Mouse (Mus musculus) ZHBTc4 (cell line): ENCODE measurements around the gene Rbbp5.
A peak's percentile ranks its signal among the peaks of the same experiment; 100 is the strongest.

Experiments used
- DNase-seq: peaks from one replicate; pipeline ENCODE4 v3.0.0-alpha.2; 2011; ENCODE audit warnings: low read depth, low spot score

The Rbbp5 gene

DNA sequence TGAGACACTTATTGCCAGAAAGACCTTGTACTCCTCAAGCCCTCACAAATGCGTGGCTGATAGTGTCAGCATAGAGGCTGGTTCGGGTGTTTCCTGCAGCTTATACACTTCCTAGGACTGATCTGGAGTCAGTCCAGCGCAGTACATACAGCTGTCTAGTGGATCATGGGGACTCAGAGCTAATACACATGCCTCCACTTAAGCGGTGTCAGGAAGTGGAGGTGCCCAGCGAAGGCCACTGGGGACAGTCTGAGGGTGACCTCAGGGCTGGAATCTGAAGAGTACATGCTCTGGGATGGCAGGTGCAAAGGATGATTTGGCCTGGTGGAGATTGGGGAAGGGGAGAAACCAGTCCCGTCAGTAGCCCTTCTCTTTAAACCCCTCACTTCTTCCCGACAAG lies 63.5 kb downstream of the Rbbp5 start:
- no peak for DNase-seq

- peak; percentile 95 for DNase-seq
Observed at GRCm38 (mm10) chr1:132541171-132541823, 64.1 kb downstream of the Rbbp5 start.

GRCm38 (mm10) chr1:132541824-132542599 lies 64.8 kb downstream of the Rbbp5 start:
- no peak for DNase-seq

DNA sequence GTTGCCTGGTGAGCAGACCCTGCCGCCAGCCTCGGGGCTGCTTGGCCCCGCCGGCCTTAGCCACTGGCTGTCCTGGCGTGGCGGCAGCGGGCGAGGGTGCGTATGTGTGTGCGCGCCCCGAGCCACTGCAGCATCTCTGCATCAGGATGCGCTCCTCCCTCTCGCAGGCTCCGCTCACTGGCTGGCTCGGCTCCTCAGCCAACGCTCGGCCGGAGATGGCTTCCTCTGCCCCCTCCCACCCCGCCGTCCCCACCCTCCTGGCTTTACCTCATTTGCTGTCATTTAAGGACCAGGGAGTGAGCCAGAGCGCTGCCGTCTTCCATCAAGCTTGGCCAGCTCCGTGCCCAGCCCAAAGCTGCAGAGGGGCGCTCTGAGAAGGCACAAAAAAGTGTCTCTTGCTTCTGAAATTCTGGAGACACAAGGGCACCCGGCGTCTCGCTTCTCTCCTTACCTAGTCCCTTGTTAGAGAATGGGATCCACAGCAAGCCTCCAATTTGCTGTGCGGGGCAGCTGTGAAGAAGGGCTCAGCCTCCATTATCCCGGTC lies 65.7 kb downstream of the Rbbp5 start, which contains the start of gene Cntn2:
TSS of gene Cntn2 (minus strand) at position 495 of the 545 bp plus-strand sequence.
- DNase-seq, result peak; percentile 86

DNA sequence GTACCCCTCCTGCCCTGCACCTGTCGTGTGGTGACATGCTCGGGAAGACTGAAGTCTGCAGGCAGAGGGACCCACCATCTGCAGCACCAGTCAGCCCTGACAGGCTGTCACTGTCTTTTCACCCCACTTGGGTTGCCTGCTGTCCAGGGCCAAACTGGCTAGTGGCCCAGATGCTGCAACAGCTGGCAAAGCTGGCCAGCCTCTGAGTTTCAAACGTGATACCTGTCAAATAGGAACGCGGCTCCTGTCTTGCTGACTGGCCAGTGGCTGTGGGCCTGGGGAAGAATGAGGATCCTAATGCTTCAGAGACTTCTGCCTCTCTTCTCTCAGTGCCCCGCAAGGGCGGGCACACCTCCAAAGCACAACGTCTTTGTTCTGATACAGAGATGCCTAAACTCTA lies 66.6 kb downstream of the Rbbp5 start:
- DNase-seq, result no peak
